Mouse (Mus musculus) stomach, postnatal 0 days (tissue): ENCODE measurements at regions not wholly inside any gene's neighbourhood (a gene's known extent, or its start where the extent isn't known, plus 50 kb on each side); places are given as distances from the start of the nearest gene placed in this dataset.

Experiments used
- CTCF ChIP-seq: IDR thresholded peaks from 2 replicates; pipeline ENCODE4 v1.5.1; 2016; ENCODE audit warnings: antibody characterized with exemption, low read depth, mild to moderate bottlenecking, moderate library complexity
- EP300 ChIP-seq: optimal IDR thresholded peaks from 2 replicates; pipeline ENCODE3; 2016; ENCODE audit warnings: antibody characterized with exemption

DNA sequence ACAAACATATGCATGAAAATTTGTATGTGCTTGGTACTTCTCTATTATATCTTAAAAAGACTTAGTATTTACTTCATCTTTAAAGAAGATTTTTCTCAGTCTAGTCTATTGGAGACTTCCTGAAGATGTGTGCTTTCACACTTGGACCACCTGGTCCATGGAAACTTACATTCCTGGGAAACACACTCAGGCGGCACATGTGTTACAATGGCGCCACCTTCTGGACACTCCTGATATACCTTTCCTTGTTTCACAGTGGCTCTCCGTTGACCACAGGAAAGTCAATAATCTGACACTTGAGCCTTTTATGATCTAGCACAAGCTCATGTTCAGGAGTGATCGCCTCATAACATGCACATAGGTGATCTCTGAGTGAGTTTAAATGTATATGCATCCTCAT lies 146.5 kb downstream of the Rdh14 start:
- TF ChIP-seq CTCF, result peak; percentile 95
- TF ChIP-seq EP300, result no peak
